ENCODE assay signal across 8 mouse cellular contexts in the genomic region with DNA sequence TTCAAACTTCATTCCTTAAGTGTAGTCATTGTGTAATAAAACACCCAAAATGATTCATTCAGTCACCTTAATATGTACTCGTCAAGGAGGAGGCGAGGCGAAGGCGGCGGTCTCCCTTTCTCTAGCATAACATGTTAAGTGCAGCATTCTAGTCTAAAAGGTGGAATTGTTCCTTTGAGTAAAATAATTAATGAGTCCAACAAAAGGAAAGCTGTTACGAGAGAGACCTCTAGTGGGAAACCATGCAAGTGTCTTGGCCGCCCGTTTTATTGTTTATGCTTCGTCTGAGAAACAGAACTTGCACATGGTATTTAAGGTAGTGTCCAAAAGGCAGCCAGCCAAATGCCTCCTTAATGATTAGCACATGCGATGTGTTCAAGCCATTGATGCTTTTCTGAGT.
A peak's percentile ranks its signal among the peaks of the same experiment; 100 is the strongest.
DNase-seq lines count a peak whose midpoint lies in the region; ATAC-seq lines count a peak whose summit lies in the region.

No protein-coding gene starts in this region.

- H3K4me3 ChIP-seq in heart, embryonic 12.5 days, result no peak overlapping the region
- H3K4me3 ChIP-seq in hindbrain, embryonic 13.5 days, result no peak overlapping the region
- no peak overlapping the region for H3K4me3 ChIP-seq in midbrain, embryonic 11.5 days (ENCODE audit: low read depth, low read length)
- H3K4me3 ChIP-seq in stomach, embryonic 16.5 days (replicated peaks; ENCODE audit: low read length), result no peak overlapping the region; the same call in 1 of the 2 replicates
- no peak overlapping the region for H3K4me3 ChIP-seq in liver, embryonic 11.5 days (ENCODE audit: low read depth, low read length)

- no peaks in the 10 kb centered on the region for H3K27me3 ChIP-seq in heart, embryonic 12.5 days (replicated peaks)
- H3K27me3 ChIP-seq in hindbrain, embryonic 13.5 days, result no peaks in the 10 kb centered on the region
- no peaks in the 10 kb centered on the region for H3K27me3 ChIP-seq in midbrain, embryonic 11.5 days (ENCODE audit: control insufficient read depth, insufficient read depth, low read length)
- no peaks in the 10 kb centered on the region for H3K27me3 ChIP-seq in stomach, embryonic 16.5 days (ENCODE audit: control insufficient read depth, insufficient read depth, low read length)
- no peaks in the 10 kb centered on the region for H3K27me3 ChIP-seq in liver, embryonic 11.5 days (replicated peaks; ENCODE audit: control insufficient read depth, insufficient read depth, low read length)

- H3K4me2 ChIP-seq in heart, embryonic 12.5 days, result no peak overlapping the region
- no peak overlapping the region for H3K4me2 ChIP-seq in hindbrain, embryonic 13.5 days
- H3K4me2 ChIP-seq in midbrain, embryonic 11.5 days, result no peak overlapping the region
- peak overlapping the region; percentile 43 for H3K4me2 ChIP-seq in stomach, embryonic 16.5 days (ENCODE audit: low read depth, low read length)
- no peak overlapping the region for H3K4me2 ChIP-seq in liver, embryonic 11.5 days

- intact Hi-C loops in heart, postnatal 36 days (cut with DNase I), result loop anchor here (5.0 kb wide), 1 partner anchor 1960 kb away; no protein-coding TSS in a partner anchor

- no peaks in the 10 kb centered on the region for H3K4me1 ChIP-seq in heart, embryonic 12.5 days (replicated peaks)
- H3K4me1 ChIP-seq in hindbrain, embryonic 13.5 days (replicated peaks), result peaks cover 6% of the 10 kb centered on the region; the same call in 1 of the 2 replicates
- H3K4me1 ChIP-seq in midbrain, embryonic 11.5 days (ENCODE audit: control insufficient read depth, insufficient read depth, low read length), result no peaks in the 10 kb centered on the region
- H3K4me1 ChIP-seq in stomach, embryonic 16.5 days (ENCODE audit: control insufficient read depth, insufficient read depth, low read length), result 0 out of 2 replicates have a peak, but pooled peaks cover 3% of the 10 kb centered on the region
- no peaks in the 10 kb centered on the region for H3K4me1 ChIP-seq in liver, embryonic 11.5 days (replicated peaks; ENCODE audit: control insufficient read depth, insufficient read depth, low read length)

- H3K9ac ChIP-seq in heart, embryonic 12.5 days, result no peak overlapping the region
- no peak overlapping the region for H3K9ac ChIP-seq in hindbrain, embryonic 13.5 days
- no peak overlapping the region for H3K9ac ChIP-seq in midbrain, embryonic 11.5 days (ENCODE audit: low read length)
- H3K9ac ChIP-seq in stomach, embryonic 16.5 days (ENCODE audit: low read length), result no peak overlapping the region
- H3K9ac ChIP-seq in liver, embryonic 11.5 days (ENCODE audit: low read depth, low read length), result no peak overlapping the region

- peak; percentile 3 to 7 for DNase-seq in heart, postnatal 36 days
- peak; percentile 51 for DNase-seq in embryo, embryonic 11.5 days (ENCODE audit: low read depth, low spot score)
- DNase-seq in layer of hippocampus, postnatal 25 days (ENCODE audit: extremely low spot score in 1 of 2, low spot score in 1 of 2), result peak; percentile 16 to 29
- DNase-seq in midbrain, embryonic 11.5 days (ENCODE audit: low spot score, missing footprints), result peak; percentile 86
- no peak for DNase-seq in liver, embryonic 11.5 days (ENCODE audit: low spot score)

- no peak overlapping the region for H3K27ac ChIP-seq in heart, embryonic 12.5 days (ENCODE audit: poor library complexity, severe bottlenecking)
- no peak overlapping the region for H3K27ac ChIP-seq in hindbrain, embryonic 13.5 days
- no peak overlapping the region for H3K27ac ChIP-seq in midbrain, embryonic 11.5 days (ENCODE audit: low read depth, low read length)
- no peak overlapping the region for H3K27ac ChIP-seq in stomach, embryonic 16.5 days (ENCODE audit: low read length)
- H3K27ac ChIP-seq in liver, embryonic 11.5 days (ENCODE audit: low read depth, low read length), result no peak overlapping the region

- H3K9me3 ChIP-seq in heart, embryonic 12.5 days (replicated peaks), result no peaks in the 10 kb centered on the region
- no peaks in the 10 kb centered on the region for H3K9me3 ChIP-seq in hindbrain, embryonic 13.5 days
- no peaks in the 10 kb centered on the region for H3K9me3 ChIP-seq in midbrain, embryonic 11.5 days (ENCODE audit: control insufficient read depth, low read length)
- no peaks in the 10 kb centered on the region for H3K9me3 ChIP-seq in stomach, embryonic 16.5 days (replicated peaks; ENCODE audit: control insufficient read depth, low read length)
- H3K9me3 ChIP-seq in liver, embryonic 11.5 days (ENCODE audit: control insufficient read depth, low read length), result no peaks in the 10 kb centered on the region

- H3K36me3 ChIP-seq in heart, embryonic 12.5 days, result no peaks in the 10 kb centered on the region
- no peaks in the 10 kb centered on the region for H3K36me3 ChIP-seq in hindbrain, embryonic 13.5 days
- H3K36me3 ChIP-seq in midbrain, embryonic 11.5 days (ENCODE audit: control insufficient read depth, insufficient read depth, low read length), result no peaks in the 10 kb centered on the region
- H3K36me3 ChIP-seq in stomach, embryonic 16.5 days (ENCODE audit: control insufficient read depth, insufficient read depth, low read length), result no peaks in the 10 kb centered on the region
- no peaks in the 10 kb centered on the region for H3K36me3 ChIP-seq in liver, embryonic 11.5 days (ENCODE audit: control insufficient read depth, insufficient read depth, low read length)

- 44% methylated on average over 10 of the region's 10 CpGs for WGBS in heart, embryonic 12.5 days
- 28% methylated on average over 10 of the region's 10 CpGs for WGBS in hindbrain, embryonic 13.5 days
- WGBS in midbrain, embryonic 11.5 days, result 39% methylated on average over 10 of the region's 10 CpGs
- 11% methylated on average over 10 of the region's 10 CpGs for WGBS in stomach, embryonic 16.5 days
- 47% methylated on average over 10 of the region's 10 CpGs for WGBS in liver, embryonic 11.5 days

- no peak for ATAC-seq in heart, embryonic 12.5 days (ENCODE audit: insufficient number of reproducible peaks, low FRiP score)
- peak; percentile 63 for ATAC-seq in hindbrain, embryonic 13.5 days (ENCODE audit: low FRiP score)
- ATAC-seq in midbrain, embryonic 11.5 days (ENCODE audit: low FRiP score), result peak; percentile 61
- no peak for ATAC-seq in stomach, embryonic 16.5 days (ENCODE audit: insufficient read depth, low FRiP score)
- no peak for ATAC-seq in liver, embryonic 11.5 days (replicated peaks; ENCODE audit: low FRiP score)

Comparison
In these comparisons a context has a peak if more than half of its experiments do, and no peak if none do; other contexts are left out.
1. ATAC-seq: peak in hindbrain, embryonic 13.5 days (single experiment) and midbrain, embryonic 11.5 days (single experiment); none in heart, embryonic 12.5 days (single experiment), stomach, embryonic 16.5 days (single experiment) and liver, embryonic 11.5 days (single experiment).